Mouse (Mus musculus): Measurements from ENCODE around the gene Mfsd4b1. TPM values are rescaled to one million over a fixed set of nuclear protein-coding genes. Genes with fewer than 3 reads are reported as not detected.

Gene Mfsd4b1
- total RNA-seq, 1 experiment, result 0.09 TPM

DNA sequence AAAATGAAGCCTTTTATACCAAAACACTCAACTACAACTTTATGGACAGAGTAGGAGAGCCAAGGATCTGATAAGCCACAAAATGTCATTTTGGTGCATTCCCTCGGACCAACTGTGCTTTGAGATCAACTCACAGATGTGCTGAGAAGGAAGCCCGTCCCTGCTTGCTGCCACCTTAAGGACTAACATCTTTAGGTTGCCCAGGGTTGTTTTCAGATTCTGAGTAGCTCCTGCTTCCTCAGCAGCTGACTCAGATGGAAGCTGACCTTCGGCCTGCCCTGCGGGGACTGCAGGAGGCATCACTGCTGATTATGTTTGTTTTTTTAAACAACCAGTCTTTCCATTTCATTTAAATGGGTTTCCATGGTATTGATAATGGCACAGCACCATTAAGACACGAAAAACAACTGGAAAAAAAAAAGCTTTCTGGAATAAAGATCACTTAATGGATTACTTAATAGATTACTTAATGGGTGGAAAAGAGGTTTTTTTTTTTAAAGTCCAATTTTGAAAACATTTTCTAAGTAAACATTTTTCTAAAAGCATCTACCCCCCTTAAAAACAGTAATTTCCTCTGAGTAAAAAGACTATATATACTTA lies 38.3 kb upstream of the Mfsd4b1 start:
- in situ Hi-C loops (cut with MboI; ENCODE audit: low sequenced_read_pairs in 2 of 2, unreplicated experiment in 2 of 2), result no loop called here
- H3K27ac ChIP-seq (ENCODE audit: insufficient read depth, low read depth, low read length, poor library complexity, severe bottlenecking), result no peak overlapping the region
- no peaks in the 10 kb centered on the region for H3K4me1 ChIP-seq (ENCODE audit: control insufficient read depth in 2 of 2, insufficient read depth in 2 of 2, low read length in 2 of 2, poor library complexity in 1 of 2)
- H3K9ac ChIP-seq (ENCODE audit: insufficient read depth, low read depth, low read length, poor library complexity, severe bottlenecking), result no peak overlapping the region
- no peak for DNase-seq (ENCODE audit: low read depth, low spot score)
- H3K9me3 ChIP-seq (ENCODE audit: control insufficient read depth, insufficient read depth, low read depth, low read length), result no peaks in the 10 kb centered on the region
- TF ChIP-seq MAFK (IDR thresholded peaks at IDR 0.05; ENCODE audit: insufficient read depth, low read depth, low read length) (no peak), ZC3H11A (IDR thresholded peaks at IDR 0.05; ENCODE audit: borderline replicate concordance, low read depth, low read length) (no peak), ZNF384 (IDR thresholded peaks at IDR 0.05; ENCODE audit: low read depth, low read length) (no peak), HCFC1 (IDR thresholded peaks at IDR 0.05; ENCODE audit: borderline replicate concordance, insufficient read depth, low read length) (no peak), CHD2 (IDR thresholded peaks at IDR 0.05; ENCODE audit: low read depth, low read length) (no peak)
- no peak overlapping the region for H3K4me3 ChIP-seq (ENCODE audit: insufficient read depth in 1 of 2, low read depth in 1 of 2, low read length in 2 of 2, poor library complexity in 1 of 2, severe bottlenecking in 1 of 2)
- H3K36me3 ChIP-seq (ENCODE audit: control insufficient read depth, insufficient read depth, low read length, poor library complexity, severe bottlenecking), result no peaks in the 10 kb centered on the region

DNA sequence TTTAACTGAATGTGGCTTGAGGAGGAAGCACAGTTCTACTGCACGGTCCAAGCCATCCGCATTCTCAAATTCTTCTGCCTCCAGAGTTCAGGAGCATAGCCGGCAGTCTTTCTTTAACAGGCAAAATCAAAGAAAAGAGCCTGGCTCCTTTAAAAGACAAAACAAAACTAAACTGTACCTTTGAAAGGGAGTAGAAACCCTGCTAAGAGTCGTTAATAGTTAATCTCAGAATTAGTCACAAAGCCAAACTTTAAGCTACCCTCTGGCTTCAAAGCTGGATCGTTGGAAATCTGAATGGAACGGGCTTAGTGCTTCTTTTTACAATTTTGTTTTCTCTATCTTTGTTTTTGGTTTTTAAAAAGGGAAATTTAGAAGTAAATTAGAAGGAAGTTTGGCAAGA lies 37.7 kb upstream of the Mfsd4b1 start:
- DNase-seq (ENCODE audit: low read depth, low spot score), result peak; percentile 9
- Histone ChIP-seq H3K9ac (ENCODE audit: insufficient read depth, low read depth, low read length, poor library complexity, severe bottlenecking) (no peak overlapping the region), H3K4me3 (ENCODE audit: insufficient read depth in 1 of 2, low read depth in 1 of 2, low read length in 2 of 2, poor library complexity in 1 of 2, severe bottlenecking in 1 of 2) (no peak overlapping the region), H3K4me1 (ENCODE audit: control insufficient read depth in 2 of 2, insufficient read depth in 2 of 2, low read length in 2 of 2, poor library complexity in 1 of 2) (no peaks in the 10 kb centered on the region), H3K36me3 (ENCODE audit: control insufficient read depth, insufficient read depth, low read length, poor library complexity, severe bottlenecking) (no peaks in the 10 kb centered on the region), H3K9me3 (ENCODE audit: control insufficient read depth, insufficient read depth, low read depth, low read length) (no peaks in the 10 kb centered on the region), H3K27ac (ENCODE audit: insufficient read depth, low read depth, low read length, poor library complexity, severe bottlenecking) (no peak overlapping the region)
- TF ChIP-seq HCFC1 (IDR thresholded peaks at IDR 0.05; ENCODE audit: borderline replicate concordance, insufficient read depth, low read length) (no peak), ZNF384 (IDR thresholded peaks at IDR 0.05; ENCODE audit: low read depth, low read length) (no peak), CHD2 (IDR thresholded peaks at IDR 0.05; ENCODE audit: low read depth, low read length) (no peak), ZC3H11A (IDR thresholded peaks at IDR 0.05; ENCODE audit: borderline replicate concordance, low read depth, low read length) (no peak), MAFK (IDR thresholded peaks at IDR 0.05; ENCODE audit: insufficient read depth, low read depth, low read length) (no peak)
- in situ Hi-C loops (cut with MboI; ENCODE audit: low sequenced_read_pairs in 2 of 2, unreplicated experiment in 2 of 2), result no loop called here

DNA sequence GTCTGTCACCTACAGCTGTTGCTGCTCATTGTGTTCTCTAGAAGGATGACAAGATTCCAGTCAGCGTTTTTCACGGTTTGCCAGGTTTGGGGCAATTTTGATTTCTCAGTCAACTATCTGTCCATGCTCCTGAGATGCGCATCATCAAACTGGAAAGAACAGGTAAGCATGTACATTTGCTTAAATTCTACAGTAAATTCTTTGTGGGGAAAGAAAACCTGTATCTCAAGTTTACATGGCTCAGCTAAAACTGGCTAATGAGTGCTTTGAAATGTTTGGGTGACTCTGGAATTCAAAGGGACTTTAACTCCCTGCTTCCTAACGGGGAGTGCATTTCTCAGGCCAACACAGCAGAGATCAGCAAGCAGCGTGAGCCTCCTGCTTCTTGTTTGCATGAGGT lies 36.9 kb upstream of the Mfsd4b1 start:
- Histone ChIP-seq H3K4me1 (ENCODE audit: control insufficient read depth in 2 of 2, insufficient read depth in 2 of 2, low read length in 2 of 2, poor library complexity in 1 of 2) (no peaks in the 10 kb centered on the region), H3K9me3 (ENCODE audit: control insufficient read depth, insufficient read depth, low read depth, low read length) (no peaks in the 10 kb centered on the region), H3K27ac (ENCODE audit: insufficient read depth, low read depth, low read length, poor library complexity, severe bottlenecking) (no peak overlapping the region), H3K36me3 (ENCODE audit: control insufficient read depth, insufficient read depth, low read length, poor library complexity, severe bottlenecking) (no peaks in the 10 kb centered on the region), H3K4me3 (ENCODE audit: insufficient read depth in 1 of 2, low read depth in 1 of 2, low read length in 2 of 2, poor library complexity in 1 of 2, severe bottlenecking in 1 of 2) (no peak overlapping the region), H3K9ac (ENCODE audit: insufficient read depth, low read depth, low read length, poor library complexity, severe bottlenecking) (no peak overlapping the region)
- no peak for TF ChIP-seq ZC3H11A (IDR thresholded peaks at IDR 0.05; ENCODE audit: borderline replicate concordance, low read depth, low read length)
- TF ChIP-seq CHD2 (IDR thresholded peaks at IDR 0.05; ENCODE audit: low read depth, low read length), result no peak
- TF ChIP-seq MAFK (IDR thresholded peaks at IDR 0.05; ENCODE audit: insufficient read depth, low read depth, low read length), result no peak
- TF ChIP-seq ZNF384 (IDR thresholded peaks at IDR 0.05; ENCODE audit: low read depth, low read length), result no peak
- TF ChIP-seq HCFC1 (IDR thresholded peaks at IDR 0.05; ENCODE audit: borderline replicate concordance, insufficient read depth, low read length), result no peak
- in situ Hi-C loops (cut with MboI; ENCODE audit: low sequenced_read_pairs in 2 of 2, unreplicated experiment in 2 of 2), result no loop called here
- no peak for DNase-seq (ENCODE audit: low read depth, low spot score)

DNA sequence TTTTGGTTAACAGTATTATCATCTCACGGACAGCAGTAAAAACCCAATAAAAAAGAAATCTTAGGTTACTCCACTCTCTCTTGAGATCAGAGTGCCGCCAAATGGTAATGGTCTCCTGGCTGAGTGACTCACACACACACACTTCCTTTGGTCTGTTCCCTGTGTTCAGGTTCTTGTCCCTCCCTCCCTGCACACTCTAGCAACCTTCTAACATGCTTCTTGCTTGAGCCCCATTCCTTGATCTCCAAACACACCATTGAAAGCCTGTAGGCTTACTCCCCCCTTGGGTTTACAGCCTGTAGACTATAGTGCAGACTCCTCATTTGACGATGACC lies 33.7 kb upstream of the Mfsd4b1 start:
- in situ Hi-C loops (cut with MboI; ENCODE audit: low sequenced_read_pairs in 2 of 2, unreplicated experiment in 2 of 2), result no loop called here
- DNase-seq (ENCODE audit: low read depth, low spot score), result no peak
- Histone ChIP-seq H3K27ac (ENCODE audit: insufficient read depth, low read depth, low read length, poor library complexity, severe bottlenecking) (no peak overlapping the region), H3K4me3 (ENCODE audit: insufficient read depth in 1 of 2, low read depth in 1 of 2, low read length in 2 of 2, poor library complexity in 1 of 2, severe bottlenecking in 1 of 2) (no peak overlapping the region), H3K9ac (ENCODE audit: insufficient read depth, low read depth, low read length, poor library complexity, severe bottlenecking) (no peak overlapping the region), H3K4me1 (ENCODE audit: control insufficient read depth in 2 of 2, insufficient read depth in 2 of 2, low read length in 2 of 2, poor library complexity in 1 of 2) (no peaks in the 10 kb centered on the region), H3K36me3 (ENCODE audit: control insufficient read depth, insufficient read depth, low read length, poor library complexity, severe bottlenecking) (no peaks in the 10 kb centered on the region), H3K9me3 (ENCODE audit: control insufficient read depth, insufficient read depth, low read depth, low read length) (no peaks in the 10 kb centered on the region)
- no peak for TF ChIP-seq HCFC1 (IDR thresholded peaks at IDR 0.05; ENCODE audit: borderline replicate concordance, insufficient read depth, low read length)
- TF ChIP-seq MAFK (IDR thresholded peaks at IDR 0.05; ENCODE audit: insufficient read depth, low read depth, low read length), result no peak
- no peak for TF ChIP-seq ZNF384 (IDR thresholded peaks at IDR 0.05; ENCODE audit: low read depth, low read length)
- TF ChIP-seq ZC3H11A (IDR thresholded peaks at IDR 0.05; ENCODE audit: borderline replicate concordance, low read depth, low read length), result no peak
- no peak for TF ChIP-seq CHD2 (IDR thresholded peaks at IDR 0.05; ENCODE audit: low read depth, low read length)
